Mouse (Mus musculus) cerebellum, adult 9-11 months (tissue): Measurements from ENCODE around the gene Kat8.

Experiments used
- DNase-seq: peaks from one replicate; pipeline ENCODE4 v3.0.0; 2022

Kat8 gene

DNA sequence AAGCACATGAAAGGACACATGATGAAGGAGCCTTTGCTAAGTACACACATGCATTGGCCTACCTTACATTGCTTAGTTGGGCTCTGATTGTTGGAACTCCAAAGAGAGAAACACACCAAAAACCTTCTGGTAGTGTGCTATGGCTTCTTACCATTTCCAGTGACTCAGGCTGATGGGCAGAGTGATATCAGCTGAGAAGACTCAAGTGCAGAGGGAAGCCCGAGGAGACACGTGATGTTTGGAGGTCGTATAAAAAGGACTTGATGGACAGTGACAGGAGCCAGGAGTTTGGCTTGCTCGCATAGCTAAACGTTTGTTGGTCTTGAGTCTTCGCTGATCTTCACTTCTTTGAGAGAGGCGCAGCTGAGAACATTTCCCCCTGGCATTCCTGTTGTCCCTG lies 14.8 kb upstream of the Kat8 start:
- no peak for DNase-seq

DNA sequence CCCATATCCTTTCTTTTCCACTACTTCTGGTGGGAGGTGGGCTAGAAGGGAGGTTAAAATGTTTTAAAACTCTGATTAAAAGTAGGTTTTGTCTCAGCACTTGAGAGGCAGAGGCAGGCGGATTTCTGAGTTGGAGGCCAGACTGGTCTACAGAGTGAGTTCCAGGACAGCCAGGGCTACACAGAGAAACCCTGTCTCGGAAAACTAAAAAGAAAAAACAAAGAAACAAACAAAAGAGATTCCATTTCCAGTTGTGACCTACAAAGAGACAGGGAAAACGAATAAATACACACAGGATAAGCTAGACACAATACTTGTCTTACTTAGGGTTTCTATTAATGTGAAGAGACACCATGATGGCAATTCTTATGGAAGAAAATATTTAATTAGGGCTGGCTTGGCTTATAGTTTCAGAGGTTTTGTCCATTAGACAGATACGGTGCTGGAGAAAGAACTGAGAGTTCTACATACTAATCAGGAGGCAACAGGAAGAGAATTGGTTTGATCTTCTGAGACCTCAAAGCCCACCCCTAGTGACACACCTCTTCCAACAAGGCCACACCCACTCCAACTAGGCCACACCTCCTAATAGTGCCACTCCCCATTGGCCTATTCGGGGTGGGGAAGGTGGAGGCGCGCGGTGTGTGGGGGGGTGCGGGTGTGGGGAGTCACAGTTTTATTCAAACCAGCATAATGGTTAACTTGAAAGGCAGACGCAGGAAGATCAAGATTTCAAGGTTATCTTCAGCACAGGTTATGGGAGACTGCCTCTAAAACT lies 13.9 kb upstream of the Kat8 start:
- DNase-seq = no peak

DNA sequence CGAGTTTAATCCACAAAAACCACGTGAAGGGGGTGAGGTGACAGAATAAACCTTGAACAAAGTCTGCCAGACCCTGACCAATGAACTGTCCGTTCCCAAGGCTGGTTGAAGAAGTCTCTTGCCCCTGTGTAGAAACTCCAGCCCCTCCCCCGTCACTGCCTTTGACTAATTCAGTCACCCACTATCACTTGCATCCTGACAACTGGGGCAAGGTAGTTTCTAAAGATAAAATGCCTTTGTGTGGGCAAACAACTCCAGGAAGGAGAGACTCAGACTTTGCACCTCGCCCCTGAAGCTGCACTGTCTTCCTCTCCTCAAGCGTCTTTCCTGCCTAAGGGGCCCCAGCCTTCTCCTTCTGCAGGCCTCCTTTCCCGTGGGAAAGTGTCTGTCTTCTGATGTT lies 12.3 kb upstream of the Kat8 start:
- DNase-seq = no peak

DNA sequence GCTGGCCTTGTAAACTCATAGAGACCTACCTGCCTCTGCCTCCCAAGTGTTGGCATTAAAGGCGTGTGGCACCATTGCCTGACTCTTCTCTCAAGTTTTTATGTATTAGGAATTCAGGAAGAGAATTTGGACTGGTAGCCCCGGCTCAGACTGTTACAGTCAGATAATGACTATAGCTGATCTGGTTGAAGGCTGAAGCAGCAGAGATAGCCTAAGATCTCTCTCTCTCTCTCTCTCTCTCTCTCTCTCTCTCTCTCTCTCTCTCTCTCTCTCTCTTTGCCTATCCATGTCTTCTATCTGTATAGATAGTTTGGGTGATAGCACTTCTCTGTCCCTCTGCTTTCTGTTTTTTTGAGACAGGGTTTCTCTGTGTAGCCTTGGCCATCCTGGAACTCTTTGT lies 10.5 kb upstream of the Kat8 start:
- DNase-seq = no peak

DNA sequence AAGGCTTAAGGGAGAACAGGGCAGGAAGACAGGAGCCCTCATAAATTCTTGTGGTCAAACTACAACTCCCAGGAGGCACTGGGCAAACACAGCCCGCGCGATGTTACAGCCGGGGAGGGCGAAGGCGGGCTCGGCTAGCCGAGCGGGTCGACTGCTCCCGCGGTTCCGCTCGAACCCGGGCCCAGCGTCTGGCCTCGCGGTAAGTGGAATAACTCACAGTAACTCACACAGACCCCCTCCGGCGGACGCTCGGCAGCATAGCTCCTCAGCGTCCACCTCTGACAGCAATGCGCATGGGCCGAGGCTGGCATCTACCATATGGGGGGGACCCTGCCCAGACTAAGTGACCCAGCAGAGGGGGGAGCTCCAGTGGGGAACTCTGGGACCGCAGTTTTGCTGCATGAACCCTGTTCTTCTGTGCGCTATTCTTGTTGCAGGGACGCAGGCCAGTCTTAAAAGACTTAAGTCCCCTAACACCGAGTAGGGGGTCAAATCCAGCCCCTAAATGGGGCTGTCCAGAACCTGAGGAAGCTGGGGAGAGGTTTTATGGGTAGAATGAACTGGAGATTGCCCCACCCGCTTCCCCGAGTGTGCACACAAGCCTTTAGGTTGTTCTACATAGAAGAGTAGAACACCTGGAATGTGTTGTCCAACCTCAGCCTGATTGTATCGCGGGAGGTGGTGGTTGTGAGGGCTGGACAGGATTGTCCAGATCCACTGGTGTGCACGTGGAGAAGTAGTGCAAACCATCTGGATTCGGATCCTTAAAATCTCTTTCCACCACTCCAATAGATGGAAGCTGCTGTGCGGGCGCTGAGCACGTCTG lies 8.1 kb upstream of the Kat8 start, which contains the start of gene Bckdk:
Gene Bckdk, plus strand, starts transcription at position 112 of the 826 bp plus-strand sequence.
- DNase-seq = peak; percentile 85

DNA sequence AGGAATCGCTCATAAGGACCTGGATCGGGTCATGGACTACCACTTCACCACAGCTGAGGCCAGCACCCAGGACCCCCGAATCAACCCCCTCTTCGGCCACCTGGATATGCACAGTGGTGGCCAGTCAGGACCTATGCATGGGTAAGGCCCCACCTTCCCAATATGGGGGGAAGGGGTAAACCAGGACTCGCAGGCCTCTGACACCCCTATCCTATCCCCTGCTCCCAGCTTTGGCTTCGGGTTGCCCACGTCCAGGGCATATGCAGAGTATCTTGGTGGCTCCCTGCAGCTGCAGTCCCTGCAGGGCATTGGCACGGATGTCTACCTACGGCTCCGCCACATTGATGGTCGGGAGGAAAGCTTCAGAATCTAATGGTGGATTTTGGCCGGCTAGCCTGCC lies 4.4 kb upstream of the Kat8 start:
- DNase-seq = peak; percentile 53

DNA sequence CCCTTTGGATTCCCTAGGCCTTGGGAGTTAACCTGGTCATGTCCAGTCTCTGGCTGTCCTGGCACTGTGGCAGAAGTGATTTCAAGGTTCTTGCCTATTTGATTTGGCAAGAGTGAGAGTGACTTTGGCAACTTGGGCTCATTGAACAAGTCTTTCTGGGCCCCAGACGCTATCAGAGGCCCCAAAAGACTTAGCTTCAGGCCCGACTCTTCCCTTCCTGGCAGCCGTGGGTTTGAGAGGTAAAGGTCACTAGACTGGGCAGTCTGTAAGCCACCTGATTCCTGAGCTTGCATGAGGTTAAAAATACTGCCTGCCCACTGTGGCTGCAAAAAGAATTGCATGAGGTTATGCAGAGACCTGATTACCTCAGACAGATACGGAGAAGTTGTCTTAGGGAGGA lies 3.7 kb upstream of the Kat8 start:
- DNase-seq = no peak

DNA sequence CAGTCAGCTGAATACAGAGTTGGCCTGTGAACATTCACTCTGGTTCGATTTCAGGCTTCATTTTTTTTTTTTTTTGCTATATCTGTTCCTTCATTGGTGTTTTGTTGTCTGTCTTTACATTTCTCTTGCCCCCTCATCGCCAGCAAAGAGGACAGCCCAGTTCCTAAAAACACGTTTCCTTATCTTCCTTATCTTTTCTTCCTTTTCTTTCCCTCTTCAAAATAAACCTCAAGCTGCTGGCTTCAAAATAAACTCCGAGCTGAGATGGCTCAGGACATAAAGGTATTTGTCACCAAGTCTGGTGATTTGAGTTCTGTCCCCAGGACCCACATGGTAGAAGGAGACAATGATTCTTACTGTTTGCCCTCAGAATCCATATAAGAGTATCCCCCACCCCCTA lies 622 bp downstream of the Kat8 start:
- no peak for DNase-seq

DNA sequence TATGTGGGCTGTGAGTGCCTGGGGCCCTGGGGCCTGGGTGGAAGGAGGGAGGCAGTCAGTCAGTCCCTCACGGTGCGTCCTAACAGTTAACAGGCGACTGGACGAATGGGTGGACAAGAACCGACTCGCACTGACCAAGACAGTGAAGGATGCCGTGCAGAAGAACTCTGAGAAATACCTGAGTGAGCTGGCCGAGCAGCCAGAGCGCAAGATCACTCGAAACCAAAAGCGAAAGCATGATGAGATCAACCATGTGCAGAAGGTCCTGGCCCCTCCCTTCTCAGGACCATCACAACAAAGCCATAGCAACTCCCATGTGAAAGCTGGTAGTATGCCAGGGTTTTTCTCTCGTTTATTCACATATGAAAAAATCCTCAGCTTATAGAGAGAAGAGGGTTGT lies 3.0 kb downstream of the Kat8 start:
- peak; percentile 17 for DNase-seq

DNA sequence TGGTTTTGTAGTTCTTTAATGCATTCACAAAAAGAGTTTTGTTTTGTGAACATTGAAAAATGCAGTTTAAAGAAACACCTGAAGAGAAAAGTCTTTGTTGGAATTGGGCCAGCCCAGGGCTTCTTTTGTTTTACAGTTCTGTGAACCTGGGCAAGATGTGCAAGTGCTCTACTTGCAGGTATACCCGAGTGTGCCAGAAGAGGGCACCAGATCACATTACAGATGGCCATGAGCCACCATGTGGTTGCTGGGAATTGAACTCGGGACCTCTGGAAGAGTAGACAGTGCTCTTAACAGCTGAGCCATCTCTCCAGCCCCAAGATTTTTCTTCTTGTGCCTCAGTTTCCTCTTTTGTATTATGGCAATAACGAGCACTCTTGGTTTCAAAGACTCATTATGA lies 5.9 kb downstream of the Kat8 start:
- DNase-seq = peak; percentile 41

DNA sequence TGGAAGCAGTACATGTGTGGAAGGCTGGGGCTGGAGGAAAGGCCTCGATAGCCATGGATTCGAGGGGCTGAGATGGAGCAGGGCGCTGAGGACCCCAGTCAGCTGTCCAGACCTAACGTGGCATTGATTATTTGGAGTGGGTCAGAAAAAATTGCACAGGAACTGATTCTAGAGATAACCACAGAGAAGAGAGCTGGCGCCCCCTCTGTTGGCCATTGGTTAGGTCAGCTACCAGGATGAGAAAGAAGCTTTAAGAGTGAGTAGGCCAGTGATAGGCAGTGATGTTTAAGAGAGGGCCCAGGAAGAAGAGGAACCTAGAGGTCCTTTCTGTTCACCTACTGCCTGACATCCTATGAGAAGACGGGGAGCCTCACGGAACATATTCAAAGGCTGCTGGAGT lies 7.0 kb downstream of the Kat8 start:
- no peak for DNase-seq

DNA sequence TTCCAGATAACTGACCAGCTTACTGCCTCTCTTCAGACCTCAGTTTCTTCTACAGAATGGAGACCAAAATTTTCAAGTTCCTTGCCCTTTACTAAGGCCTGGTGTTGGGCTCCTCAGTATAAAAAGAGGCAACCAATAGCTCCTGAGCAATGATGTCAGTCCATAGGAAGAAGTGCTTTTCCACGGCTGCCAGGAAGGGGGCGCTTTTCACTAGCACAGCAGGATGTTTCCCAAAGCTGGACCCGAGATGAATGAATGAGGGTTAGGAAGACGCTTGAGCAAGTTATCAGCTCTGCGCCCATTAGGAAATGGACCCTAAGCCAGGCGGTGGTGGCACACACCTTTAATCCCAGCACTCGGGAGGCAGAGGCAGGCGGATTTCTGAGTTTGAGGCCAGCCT lies 9.2 kb downstream of the Kat8 start:
- no peak for DNase-seq

DNA sequence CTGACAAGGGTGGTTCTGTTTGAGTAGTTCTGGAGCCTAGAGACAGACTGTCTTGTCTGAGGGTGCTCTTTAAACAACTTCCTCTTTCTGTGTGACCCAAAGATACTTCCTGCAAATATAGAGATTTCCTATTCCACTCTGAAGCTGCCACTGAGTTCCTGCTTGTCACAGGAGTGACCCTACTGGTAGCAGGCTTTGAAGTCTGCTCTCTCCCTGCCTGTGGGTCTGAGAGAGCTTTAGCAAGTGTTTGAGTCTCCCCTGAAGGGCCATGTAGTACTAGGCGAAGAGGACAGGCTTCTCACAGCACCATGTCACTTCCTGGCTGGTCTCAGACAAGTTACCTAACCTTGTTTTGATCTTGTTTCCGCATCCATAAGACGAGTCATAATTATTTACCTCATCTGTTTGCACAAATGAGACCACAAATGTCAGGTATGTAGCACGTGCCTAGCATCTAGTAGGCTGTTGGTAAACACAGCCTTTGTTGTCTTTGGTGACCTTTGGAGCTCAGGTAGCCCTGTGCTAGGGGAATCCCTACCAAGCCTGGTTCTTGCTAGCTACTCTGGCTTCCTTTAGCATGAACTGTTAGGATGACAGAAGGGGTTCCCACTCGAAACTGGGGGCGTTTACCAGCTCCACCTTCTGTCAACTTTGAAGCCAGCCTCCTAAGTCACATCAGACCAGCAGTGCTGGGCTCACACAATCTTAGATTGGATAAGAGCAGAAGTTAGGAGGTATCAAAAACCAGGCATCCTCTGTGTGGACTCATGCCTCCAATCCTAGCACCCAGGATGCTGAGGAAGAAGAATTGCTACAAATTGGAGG lies 10.3 kb downstream of the Kat8 start:
- no peak for DNase-seq

DNA sequence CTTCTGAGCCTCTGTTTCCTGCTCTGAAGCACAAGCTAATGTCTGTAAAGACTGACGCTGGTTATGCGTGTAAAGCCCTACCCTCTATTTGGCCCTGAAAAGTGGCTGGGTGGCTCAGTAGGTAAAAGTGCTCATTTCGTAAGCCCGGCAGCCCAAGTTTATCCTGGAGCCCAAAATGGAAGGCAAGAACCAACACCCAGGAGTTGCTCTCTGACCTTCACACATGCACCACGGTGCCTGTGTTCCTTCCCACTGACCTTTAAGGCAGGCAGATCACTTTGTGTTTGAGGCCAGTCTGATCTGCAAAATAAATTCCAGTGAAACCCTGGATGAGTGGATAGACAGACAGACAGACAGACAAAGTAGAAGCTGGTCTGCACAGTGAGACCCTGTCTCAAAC lies 11.4 kb downstream of the Kat8 start:
- DNase-seq = no peak

DNA sequence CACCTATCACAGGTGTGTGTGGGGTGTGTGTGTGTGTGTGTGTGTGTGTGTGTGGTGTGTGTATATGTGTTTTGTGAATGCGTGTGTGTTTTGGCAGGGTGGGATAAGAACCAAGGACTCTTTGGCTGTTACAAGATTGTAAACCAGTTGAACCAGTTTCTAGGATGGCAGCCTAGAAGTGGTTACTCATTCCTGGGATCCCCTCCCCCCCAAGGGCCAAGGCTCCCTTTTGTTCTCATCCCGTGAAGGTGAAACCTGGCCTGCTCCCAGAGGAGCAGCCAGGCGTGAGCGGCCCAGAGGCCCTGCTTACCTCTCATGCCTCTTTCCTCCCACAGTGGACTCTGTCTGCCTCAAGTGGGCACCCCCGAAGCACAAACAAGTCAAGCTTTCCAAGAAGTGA lies 12.9 kb downstream of the Kat8 start:
- no peak for DNase-seq

DNA sequence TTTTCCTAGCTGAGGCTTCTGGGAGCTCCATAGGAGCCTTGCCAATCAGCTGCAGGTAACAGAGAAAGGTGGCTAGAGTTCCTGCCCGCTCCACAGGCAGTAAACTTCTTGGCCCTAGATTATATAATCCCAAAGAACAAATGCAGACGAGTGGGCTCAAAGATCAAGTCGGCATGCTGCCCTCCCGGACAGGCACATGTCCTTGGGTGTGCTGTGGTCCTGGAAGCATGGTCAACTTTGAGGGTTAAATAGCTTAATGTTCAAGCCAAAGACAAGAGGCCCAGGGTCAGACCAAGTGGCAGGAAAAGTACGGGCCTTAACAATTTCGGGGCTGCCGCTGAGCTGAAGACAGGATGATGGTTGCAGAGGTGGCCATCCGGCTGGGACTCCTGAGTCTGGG lies 13.8 kb downstream of the Kat8 start:
- no peak for DNase-seq

DNA sequence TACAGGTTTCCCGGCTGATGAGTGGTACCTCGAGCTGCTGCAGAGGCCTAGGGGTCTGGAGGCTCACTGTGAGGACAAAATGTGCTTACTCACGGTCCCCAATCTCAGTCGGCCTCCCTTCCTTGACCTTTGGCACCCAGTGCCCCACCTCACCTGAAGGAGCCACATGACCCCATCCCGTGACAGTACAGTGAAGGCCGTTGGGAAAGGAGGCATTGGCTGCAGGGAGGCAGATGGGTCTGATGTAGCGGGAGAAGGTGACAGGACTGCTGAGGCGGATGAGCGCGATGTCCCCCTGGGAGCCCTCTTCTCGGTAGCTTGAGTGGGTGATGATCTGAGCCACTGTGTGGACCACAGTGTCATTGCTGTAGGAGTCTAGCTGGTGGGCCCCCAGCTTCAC lies 14.5 kb downstream of the Kat8 start:
- DNase-seq = no peak

DNA sequence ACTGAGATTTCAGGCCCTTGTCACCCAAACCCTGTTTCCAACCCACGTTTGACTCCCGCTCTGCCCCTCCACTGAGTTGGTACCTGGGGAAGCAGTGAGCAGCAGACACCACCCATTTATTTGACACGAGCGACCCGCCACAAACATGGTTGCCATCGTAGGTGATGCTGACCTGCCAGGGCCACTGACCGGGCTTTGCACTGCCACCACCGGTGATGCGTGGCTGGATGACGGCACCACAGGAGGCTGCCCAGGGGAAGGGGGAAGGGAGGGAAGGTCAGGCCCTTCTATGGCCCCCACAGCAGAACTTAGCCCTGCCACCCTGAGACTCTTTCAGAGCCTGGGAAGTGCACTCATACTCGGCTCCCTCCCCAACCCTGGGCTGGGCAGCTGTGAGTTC lies 15.4 kb downstream of the Kat8 start:
- peak; percentile 23 for DNase-seq

DNA sequence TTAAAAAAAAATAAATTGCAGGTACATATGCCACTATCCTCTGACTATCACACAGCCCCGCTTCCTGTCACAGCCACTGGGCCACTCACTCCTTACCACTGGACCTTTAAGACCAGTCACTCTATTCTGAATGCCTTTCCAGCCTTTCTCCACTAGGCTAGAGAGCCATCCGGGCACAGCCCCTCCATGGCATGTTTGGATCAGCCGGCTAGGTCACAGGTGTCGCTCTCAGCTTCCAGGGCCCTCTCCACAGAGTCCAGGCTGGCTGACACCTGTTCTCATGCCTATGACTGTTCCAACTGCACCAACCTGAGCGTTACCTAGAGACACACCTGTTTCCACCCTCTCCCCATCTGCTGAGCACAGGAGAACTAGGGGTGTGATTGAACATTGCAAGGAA lies 16.3 kb downstream of the Kat8 start:
- DNase-seq = peak; percentile 48

DNA sequence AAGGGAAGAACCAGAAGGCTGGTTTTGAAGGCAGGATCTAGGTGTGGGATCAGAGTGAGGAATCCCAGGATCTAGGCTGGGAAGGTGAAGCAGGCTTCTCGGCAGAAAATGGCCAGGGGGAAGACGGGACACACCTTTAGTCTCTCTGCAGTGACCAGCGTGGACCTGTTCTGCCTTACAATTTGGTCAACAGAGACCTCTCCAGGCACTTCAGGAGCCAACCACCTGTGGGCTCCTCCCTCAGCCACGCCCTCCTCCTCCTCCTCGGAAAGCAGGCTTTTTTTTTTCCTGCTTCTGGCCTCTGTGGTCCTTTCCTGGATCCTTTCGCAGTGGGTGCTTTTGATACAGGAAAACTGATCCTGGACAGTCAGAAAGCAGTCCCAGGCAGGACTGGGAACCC lies 17.6 kb downstream of the Kat8 start, which contains the start of gene Prss8:
Gene Prss8, minus strand, starts transcription at position 182 of the 400 bp plus-strand sequence.
- peak; percentile 17 for DNase-seq

DNA sequence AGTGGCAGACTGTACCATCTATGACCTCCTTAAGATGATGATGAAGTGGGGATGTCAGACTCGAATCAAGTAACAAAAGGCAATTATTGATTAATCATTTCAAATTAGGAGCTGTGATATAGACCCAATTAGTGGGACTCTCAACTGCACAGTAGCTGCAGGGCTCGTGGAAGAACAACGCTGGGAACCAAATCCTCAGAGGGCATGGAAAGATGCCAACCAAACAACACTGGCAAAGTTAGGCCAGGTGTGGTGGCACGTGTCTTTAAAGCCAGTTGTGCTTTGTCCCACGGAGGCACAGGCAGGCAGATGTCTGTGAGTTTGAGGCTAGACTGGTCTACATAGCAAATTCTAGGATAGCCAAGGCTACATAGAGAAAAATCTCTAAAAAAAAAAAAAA lies 18.3 kb downstream of the Kat8 start:
- DNase-seq = peak; percentile 4

DNA sequence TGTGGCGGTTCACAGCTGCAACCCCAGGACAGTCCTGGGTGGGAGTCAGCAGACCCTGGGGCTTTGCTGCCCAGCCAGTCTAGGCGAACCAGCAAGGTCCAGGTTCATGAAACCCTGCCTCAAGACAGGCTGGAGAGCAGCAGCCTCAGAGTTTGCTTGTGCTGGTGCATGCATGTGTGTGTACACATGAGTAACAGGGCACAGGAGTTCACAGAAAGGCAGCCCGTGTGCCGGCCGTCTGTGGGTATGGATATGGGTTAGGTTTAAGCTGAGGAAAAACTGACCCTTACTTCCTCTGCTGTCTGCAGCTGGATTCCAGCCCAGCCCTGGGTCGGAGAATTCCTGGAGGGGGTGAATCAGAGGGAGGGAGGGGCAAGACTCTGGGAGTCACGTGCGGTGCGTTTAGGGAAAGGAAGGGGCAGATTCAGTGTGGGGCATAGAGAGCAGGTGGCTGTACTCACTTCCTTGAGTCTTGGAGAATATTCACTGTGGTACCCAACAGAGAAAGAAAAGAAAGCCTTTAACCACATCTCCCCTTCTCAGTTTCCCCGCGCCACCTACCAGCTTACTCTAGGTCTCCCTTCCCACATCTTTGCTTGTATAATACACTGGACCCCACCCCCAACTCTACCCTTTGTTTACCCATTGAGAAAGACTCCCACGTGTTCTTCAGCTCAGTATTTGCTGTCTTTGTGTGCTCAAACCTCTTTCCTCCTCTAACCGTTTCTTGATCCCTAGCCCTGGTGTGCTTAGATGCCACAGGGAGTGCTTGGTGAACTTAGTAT lies 19.2 kb downstream of the Kat8 start:
- peak; percentile 10 for DNase-seq
